Mouse (Mus musculus): ENCODE results near the gene Mtch1. TPM values are rescaled to one million over a fixed set of nuclear protein-coding genes. Genes with fewer than 3 reads are reported as not detected.
A peak's percentile ranks its signal among the peaks of the same experiment; 100 is the strongest.
"Not testable (repeated sequence)": the region's sequence is repeated elsewhere in the genome, so short reads cannot be mapped to it uniquely, and the experiment has no call there.

Mtch1 gene
- polyA plus RNA-seq, 1 experiment from 2014 or later: 370 TPM

DNA sequence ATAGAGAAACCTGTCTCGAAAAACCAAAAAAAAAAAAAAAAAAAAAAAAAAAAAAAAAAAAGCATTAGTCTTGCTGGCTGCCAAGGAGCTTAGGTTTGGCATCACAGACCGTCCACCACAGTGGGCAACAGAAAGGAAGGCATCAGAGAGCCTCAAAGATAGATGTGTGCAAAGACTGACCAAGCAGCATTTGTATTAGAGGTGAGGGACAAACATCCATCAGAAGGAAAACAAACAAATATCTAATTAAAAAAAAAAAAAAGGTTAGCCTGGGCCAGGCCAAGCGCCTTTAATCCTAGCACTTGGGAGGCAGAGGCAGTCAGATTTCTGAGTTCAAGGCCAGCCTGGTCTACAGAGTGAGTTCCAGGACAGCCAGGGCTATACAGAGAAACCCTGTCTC, 30.4 kb downstream of the Mtch1 start, which contains the start of gene Pi16:
Gene Pi16, plus strand, starts transcription at position 301 of the 400 bp plus-strand sequence.
- ATAC-seq (replicated peaks; ENCODE audit: insufficient number of reproducible peaks, low FRiP score, low TSS enrichment, low read depth); H3K9me3 ChIP-seq (replicated peaks; ENCODE audit: control insufficient read depth, low read length); H3K36me3 ChIP-seq (replicated peaks; ENCODE audit: control insufficient read depth, insufficient read depth, low read depth, low read length); H3K4me1 ChIP-seq (ENCODE audit: control insufficient read depth, insufficient read depth, low read length); H3K4me3 ChIP-seq (ENCODE audit: low read depth, low read length); DNase-seq (ENCODE audit: low spot score); H3K4me2 ChIP-seq (ENCODE audit: low read depth, low read length); H3K9ac ChIP-seq (replicated peaks; ENCODE audit: low read length): not testable (repeated sequence)
- WGBS: 90% methylated on average over 3 of the region's 3 CpGs
- H3K27ac ChIP-seq (replicated peaks; ENCODE audit: low read depth, low read length): 0 out of 2 replicates have a peak within 1 kb of the TSS, but pooled peaks have one; percentile 20
- peaks cover 14% of the 10 kb centered on the region for H3K27me3 ChIP-seq (ENCODE audit: control insufficient read depth, insufficient read depth, low read length)

DNA sequence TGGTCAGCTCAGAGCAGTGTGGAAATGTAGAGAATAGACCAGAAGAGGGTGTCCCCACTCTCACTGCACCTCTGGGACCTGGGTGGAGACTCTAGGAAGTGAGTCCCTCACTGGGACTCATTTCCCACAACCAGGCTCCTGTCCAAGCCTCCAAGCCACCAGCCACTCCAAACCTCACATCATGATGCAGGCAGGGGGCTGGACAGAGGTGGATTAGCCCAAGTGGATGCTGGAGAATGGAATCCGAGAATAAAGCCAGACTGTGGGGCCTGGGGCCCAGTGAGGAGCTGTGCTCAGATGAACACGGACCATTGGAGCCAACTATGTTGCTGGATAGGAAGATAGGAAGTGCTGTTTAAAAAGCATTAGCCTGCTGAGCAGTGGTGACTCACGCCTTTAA, 30.8 kb downstream of the Mtch1 start:
- Histone ChIP-seq H3K27ac (replicated peaks; ENCODE audit: low read depth, low read length) (no peak overlapping the region), H3K4me2 (ENCODE audit: low read depth, low read length) (no peak overlapping the region), H3K36me3 (replicated peaks; ENCODE audit: control insufficient read depth, insufficient read depth, low read depth, low read length) (no peaks in the 10 kb centered on the region), H3K9me3 (replicated peaks; ENCODE audit: control insufficient read depth, low read length) (no peaks in the 10 kb centered on the region), H3K4me1 (ENCODE audit: control insufficient read depth, insufficient read depth, low read length) (no peaks in the 10 kb centered on the region), H3K9ac (replicated peaks; ENCODE audit: low read length) (no peak overlapping the region), H3K4me3 (ENCODE audit: low read depth, low read length) (no peak overlapping the region), H3K27me3 (ENCODE audit: control insufficient read depth, insufficient read depth, low read length) (peaks cover 9% of the 10 kb centered on the region)
- no peak for ATAC-seq (replicated peaks; ENCODE audit: insufficient number of reproducible peaks, low FRiP score, low TSS enrichment, low read depth)
- 69% methylated on average over 3 of the region's 3 CpGs for WGBS
- DNase-seq (ENCODE audit: low spot score): no peak

DNA sequence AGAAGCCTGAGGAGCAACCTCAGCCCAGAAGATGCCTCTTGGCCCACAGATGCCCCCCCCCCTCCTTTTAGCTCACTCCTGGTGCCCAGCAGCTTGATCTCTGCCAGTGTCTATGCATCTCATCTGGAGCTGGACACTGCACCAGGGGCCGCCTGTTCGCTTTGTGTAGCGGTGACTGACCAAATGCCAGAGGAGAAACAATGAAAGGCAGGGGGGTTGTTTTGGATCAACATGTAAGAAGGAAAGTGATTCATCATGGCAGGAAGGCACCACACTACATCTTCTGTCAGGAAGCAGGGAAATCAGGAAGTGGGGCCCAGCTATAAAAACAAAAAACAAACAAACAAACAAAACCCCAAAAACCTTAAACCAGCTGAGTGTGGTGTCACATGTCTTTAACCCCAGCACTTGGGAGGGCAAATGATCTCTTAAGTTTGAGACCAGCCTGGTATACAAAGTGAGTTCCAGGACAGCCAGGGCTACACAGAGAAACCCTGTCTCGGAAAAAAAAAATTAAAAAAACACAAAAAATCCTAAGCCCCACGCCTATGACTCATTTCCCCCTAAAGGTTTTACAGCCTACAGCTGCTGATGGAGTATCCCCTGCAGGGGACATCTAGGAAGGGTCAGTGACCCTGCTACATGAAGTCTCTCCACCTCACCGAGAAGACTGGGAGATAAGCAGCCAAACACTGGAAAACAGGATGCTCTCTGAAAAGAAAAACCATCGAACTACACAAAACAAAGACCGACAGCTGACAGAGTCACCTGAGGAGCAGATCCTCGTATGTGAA, 31.9 kb downstream of the Mtch1 start:
- no peak overlapping the region for H3K4me2 ChIP-seq (ENCODE audit: low read depth, low read length)
- no peaks in the 10 kb centered on the region for H3K4me1 ChIP-seq (ENCODE audit: control insufficient read depth, insufficient read depth, low read length)
- no peaks in the 10 kb centered on the region for H3K36me3 ChIP-seq (replicated peaks; ENCODE audit: control insufficient read depth, insufficient read depth, low read depth, low read length)
- H3K4me3 ChIP-seq (ENCODE audit: low read depth, low read length): no peak overlapping the region
- no peak for ATAC-seq (replicated peaks; ENCODE audit: insufficient number of reproducible peaks, low FRiP score, low TSS enrichment, low read depth)
- no peaks in the 10 kb centered on the region for H3K9me3 ChIP-seq (replicated peaks; ENCODE audit: control insufficient read depth, low read length)
- DNase-seq (ENCODE audit: low spot score): no peak
- WGBS: 39% methylated on average over 9 of the region's 9 CpGs
- H3K27ac ChIP-seq (replicated peaks; ENCODE audit: low read depth, low read length): 0 out of 2 replicates have a peak overlapping the region, but pooled peaks have one; percentile 20
- no peak overlapping the region for H3K9ac ChIP-seq (replicated peaks; ENCODE audit: low read length)
- H3K27me3 ChIP-seq (ENCODE audit: control insufficient read depth, insufficient read depth, low read length): peaks cover 1% of the 10 kb centered on the region; the same call in 1 of the 2 replicates

DNA sequence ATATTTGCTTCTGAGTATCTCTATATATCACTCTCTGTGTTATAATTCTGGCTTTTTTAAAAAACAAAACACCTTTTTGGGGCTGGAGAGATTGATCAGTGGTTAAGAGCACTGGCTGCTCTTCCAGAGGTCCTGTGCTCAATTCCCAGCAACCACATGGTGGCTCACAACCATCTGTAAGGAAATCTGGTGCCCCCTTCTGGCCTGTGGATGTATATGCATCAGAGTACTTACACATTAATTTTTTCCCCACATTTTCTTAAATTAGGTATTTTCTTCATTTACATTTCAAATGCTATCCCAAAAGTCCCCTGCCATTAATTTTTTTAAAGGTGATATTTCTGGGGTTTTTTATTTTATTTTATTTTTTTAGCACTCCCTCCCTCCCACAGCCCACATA, 34.4 kb downstream of the Mtch1 start:
- Histone ChIP-seq H3K36me3 (replicated peaks; ENCODE audit: control insufficient read depth, insufficient read depth, low read depth, low read length) (no peaks in the 10 kb centered on the region), H3K4me3 (ENCODE audit: low read depth, low read length) (no peak overlapping the region), H3K27ac (replicated peaks; ENCODE audit: low read depth, low read length) (no peak overlapping the region), H3K4me2 (ENCODE audit: low read depth, low read length) (no peak overlapping the region), H3K9ac (replicated peaks; ENCODE audit: low read length) (no peak overlapping the region), H3K27me3 (ENCODE audit: control insufficient read depth, insufficient read depth, low read length) (no peaks in the 10 kb centered on the region), H3K4me1 (ENCODE audit: control insufficient read depth, insufficient read depth, low read length) (no peaks in the 10 kb centered on the region), H3K9me3 (replicated peaks; ENCODE audit: control insufficient read depth, low read length) (no peaks in the 10 kb centered on the region)
- DNase-seq (ENCODE audit: low spot score): no peak
- ATAC-seq (replicated peaks; ENCODE audit: insufficient number of reproducible peaks, low FRiP score, low TSS enrichment, low read depth): no peak

DNA sequence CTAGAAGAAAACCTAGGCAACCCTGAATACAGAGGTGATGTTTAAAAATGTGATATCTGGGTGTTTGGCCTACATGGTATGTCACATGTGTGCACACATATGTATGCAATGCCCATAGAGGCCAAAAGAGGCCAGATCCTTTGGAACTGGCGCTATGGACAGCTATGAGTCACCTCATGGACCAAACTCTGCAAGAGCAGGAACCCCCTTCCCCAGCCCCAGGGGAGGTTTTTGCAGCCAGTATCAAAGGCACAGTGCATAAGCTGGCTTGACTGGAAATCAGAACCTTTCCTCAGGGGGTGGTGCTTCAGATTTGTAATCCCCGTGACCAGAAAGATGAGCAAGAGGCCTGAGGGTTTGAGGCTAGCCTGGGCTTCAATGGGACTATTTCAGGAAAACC, 35.7 kb downstream of the Mtch1 start:
- DNase-seq (ENCODE audit: low spot score): no peak
- no peak for ATAC-seq (replicated peaks; ENCODE audit: insufficient number of reproducible peaks, low FRiP score, low TSS enrichment, low read depth)
- 88% methylated on average over 2 of the region's 2 CpGs for WGBS

DNA sequence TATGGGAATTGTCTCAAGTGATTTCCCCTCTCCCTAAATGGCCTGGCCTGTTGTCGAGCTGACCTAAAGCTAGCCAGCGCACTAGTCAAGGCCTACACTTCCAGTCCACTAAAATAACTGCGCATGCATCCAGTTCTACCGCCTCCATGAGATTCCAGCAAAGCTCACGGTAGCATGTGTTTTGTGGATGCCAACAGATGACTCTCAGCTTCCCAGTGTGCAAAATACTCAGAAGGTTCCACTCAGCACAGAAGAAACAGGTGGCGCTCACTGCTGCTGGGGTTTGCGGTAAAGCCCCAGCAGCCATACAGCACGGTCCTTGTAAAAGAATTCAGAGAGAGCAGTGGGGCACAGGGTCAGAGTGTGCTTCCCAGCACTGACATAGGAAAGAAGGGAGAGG, 36.1 kb downstream of the Mtch1 start:
- 90% methylated on average over 8 of the region's 8 CpGs for WGBS
- H3K4me2 ChIP-seq (ENCODE audit: low read depth, low read length): no peak overlapping the region
- H3K27ac ChIP-seq (replicated peaks; ENCODE audit: low read depth, low read length): no peak overlapping the region
- no peak overlapping the region for H3K4me3 ChIP-seq (ENCODE audit: low read depth, low read length)
- H3K4me1 ChIP-seq (ENCODE audit: control insufficient read depth, insufficient read depth, low read length): no peaks in the 10 kb centered on the region
- no peaks in the 10 kb centered on the region for H3K36me3 ChIP-seq (replicated peaks; ENCODE audit: control insufficient read depth, insufficient read depth, low read depth, low read length)
- ATAC-seq (replicated peaks; ENCODE audit: insufficient number of reproducible peaks, low FRiP score, low TSS enrichment, low read depth) (no peak), DNase-seq (ENCODE audit: low spot score) (no peak)
- no peaks in the 10 kb centered on the region for H3K9me3 ChIP-seq (replicated peaks; ENCODE audit: control insufficient read depth, low read length)
- no peak overlapping the region for H3K9ac ChIP-seq (replicated peaks; ENCODE audit: low read length)
- no peaks in the 10 kb centered on the region for H3K27me3 ChIP-seq (ENCODE audit: control insufficient read depth, insufficient read depth, low read length)

More for the DNA sequence above, 35.7 kb downstream of the Mtch1 start:
- no peaks in the 10 kb centered on the region for H3K27me3 ChIP-seq (ENCODE audit: control insufficient read depth, insufficient read depth, low read length)
- H3K27ac ChIP-seq (replicated peaks; ENCODE audit: low read depth, low read length): no peak overlapping the region
- no peaks in the 10 kb centered on the region for H3K4me1 ChIP-seq (ENCODE audit: control insufficient read depth, insufficient read depth, low read length)
- H3K9me3 ChIP-seq (replicated peaks; ENCODE audit: control insufficient read depth, low read length): no peaks in the 10 kb centered on the region
- H3K36me3 ChIP-seq (replicated peaks; ENCODE audit: control insufficient read depth, insufficient read depth, low read depth, low read length): no peaks in the 10 kb centered on the region
- H3K9ac ChIP-seq (replicated peaks; ENCODE audit: low read length): no peak overlapping the region
- no peak overlapping the region for H3K4me2 ChIP-seq (ENCODE audit: low read depth, low read length)
- no peak overlapping the region for H3K4me3 ChIP-seq (ENCODE audit: low read depth, low read length)

DNA sequence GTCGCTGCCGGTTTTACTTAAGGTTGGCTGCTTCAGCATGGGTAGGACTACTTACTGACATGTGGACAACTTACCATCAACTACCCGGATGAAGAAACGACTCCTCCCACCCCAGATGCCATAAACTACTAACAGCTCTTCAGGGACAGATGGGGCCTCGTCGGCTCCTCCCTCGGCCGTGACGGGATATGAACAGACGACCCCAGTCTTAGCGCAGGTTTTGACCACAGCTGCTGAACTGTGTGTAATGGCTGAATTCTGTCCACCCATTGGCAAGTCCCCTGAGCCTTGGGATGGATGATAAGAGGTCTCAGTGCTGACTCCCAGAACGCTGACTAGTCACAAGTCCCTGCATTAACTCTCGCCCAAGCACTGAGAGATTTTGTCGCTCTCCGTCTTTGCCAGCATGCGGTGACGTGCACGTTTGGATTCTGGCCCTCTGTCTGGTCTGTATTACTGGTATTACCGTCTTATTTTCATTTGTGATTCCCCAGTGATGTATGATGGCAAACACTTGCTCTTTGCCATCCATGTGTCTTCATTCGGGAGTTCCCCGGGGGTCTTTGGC, 37.6 kb downstream of the Mtch1 start:
- Histone ChIP-seq H3K4me1 (ENCODE audit: control insufficient read depth, insufficient read depth, low read length) (peaks cover 6% of the 10 kb centered on the region), H3K36me3 (replicated peaks; ENCODE audit: control insufficient read depth, insufficient read depth, low read depth, low read length) (no peaks in the 10 kb centered on the region), H3K27me3 (ENCODE audit: control insufficient read depth, insufficient read depth, low read length) (no peaks in the 10 kb centered on the region), H3K4me3 (ENCODE audit: low read depth, low read length) (no peak overlapping the region), H3K27ac (replicated peaks; ENCODE audit: low read depth, low read length) (no peak overlapping the region), H3K9me3 (replicated peaks; ENCODE audit: control insufficient read depth, low read length) (no peaks in the 10 kb centered on the region), H3K4me2 (ENCODE audit: low read depth, low read length) (no peak overlapping the region), H3K9ac (replicated peaks; ENCODE audit: low read length) (no peak overlapping the region)
- ATAC-seq (replicated peaks; ENCODE audit: insufficient number of reproducible peaks, low FRiP score, low TSS enrichment, low read depth) (no peak), DNase-seq (ENCODE audit: low spot score) (no peak)
- 83% methylated on average over 21 of the region's 21 CpGs for WGBS

DNA sequence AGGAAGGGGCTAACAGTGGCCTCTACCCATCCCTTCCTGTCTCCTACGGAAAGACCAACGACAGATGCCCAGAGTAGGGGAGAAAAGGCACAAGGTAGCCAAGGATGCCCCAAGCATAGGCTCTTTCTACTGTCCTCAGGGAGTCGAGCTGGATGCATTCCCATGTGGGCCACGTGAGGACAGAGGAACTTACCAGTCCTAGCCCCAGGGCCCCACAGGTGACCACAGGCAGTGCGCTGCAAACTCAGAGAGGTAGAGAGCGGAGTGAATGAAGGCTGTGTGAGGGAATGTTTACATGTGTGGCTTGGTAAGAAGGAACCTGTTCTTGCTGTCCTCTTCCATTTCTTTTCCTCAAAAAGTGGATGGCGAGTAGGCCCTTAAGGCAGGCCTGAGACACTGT, 41.9 kb downstream of the Mtch1 start:
- no peak overlapping the region for H3K4me2 ChIP-seq (ENCODE audit: low read depth, low read length)
- no peak overlapping the region for H3K27ac ChIP-seq (replicated peaks; ENCODE audit: low read depth, low read length)

More for the DNA sequence above, 41.9 kb downstream of the Mtch1 start:
- Histone ChIP-seq H3K9ac (replicated peaks; ENCODE audit: low read length) (no peak overlapping the region), H3K4me3 (ENCODE audit: low read depth, low read length) (no peak overlapping the region), H3K27me3 (ENCODE audit: control insufficient read depth, insufficient read depth, low read length) (no peaks in the 10 kb centered on the region), H3K9me3 (replicated peaks; ENCODE audit: control insufficient read depth, low read length) (no peaks in the 10 kb centered on the region), H3K4me1 (ENCODE audit: control insufficient read depth, insufficient read depth, low read length) (peaks cover 8% of the 10 kb centered on the region), H3K36me3 (replicated peaks; ENCODE audit: control insufficient read depth, insufficient read depth, low read depth, low read length) (no peaks in the 10 kb centered on the region)
- ATAC-seq (replicated peaks; ENCODE audit: insufficient number of reproducible peaks, low FRiP score, low TSS enrichment, low read depth) (0 out of 2 replicates have a peak, but pooled peaks have one; percentile 10), DNase-seq (ENCODE audit: low spot score) (no peak)
- WGBS: 52% methylated on average over 7 of the region's 7 CpGs
